Mouse (Mus musculus) small intestine, adult 2 months (tissue): ENCODE measurements around the gene Slc7a1. TPM values are rescaled to one million over a fixed set of nuclear protein-coding genes. Genes with fewer than 3 reads are reported as not detected.

Source experiments
- H3K27ac ChIP-seq: fragments of 200-500 bp; 2 replicates; pipeline ENCODE4 v1.5.1; 2012; ENCODE audit warnings: low read depth, low read length, control low read depth, inconsistent platforms; ENCODE audit not compliant: insufficient read depth
- H3K27me3 ChIP-seq: fragments of 200-500 bp; 2 replicates; pipeline ENCODE4 v1.6.1; 2012; ENCODE audit warnings: mild to moderate bottlenecking, moderate library complexity, low read length, inconsistent platforms; ENCODE audit not compliant: control insufficient read depth, insufficient read depth
- H3K36me3 ChIP-seq: fragments of 200-500 bp; 2 replicates; pipeline ENCODE4 v1.6.1; 2012; ENCODE audit warnings: mild to moderate bottlenecking, low read length, control low read depth, inconsistent platforms; ENCODE audit not compliant: control insufficient read depth, insufficient read depth
- H3K4me1 ChIP-seq: fragments of 200-500 bp; 2 replicates; pipeline ENCODE4 v1.6.1; 2012; ENCODE audit warnings: low read length, inconsistent platforms, mixed read lengths; ENCODE audit not compliant: control insufficient read depth, insufficient read depth, insufficient read length
- H3K4me3 ChIP-seq: fragments of 200-500 bp; 2 replicates; pipeline ENCODE4 v1.5.1; 2012; ENCODE audit warnings: low read depth, mild to moderate bottlenecking, control low read depth, inconsistent platforms, low read length, moderate library complexity
- CTCF ChIP-seq: fragments of 200-500 bp; IDR thresholded peaks from 2 replicates; pipeline ENCODE4 v1.5.1; 2012; ENCODE audit warnings: low read depth, mild to moderate bottlenecking, control low read depth, inconsistent platforms, low read length, moderate library complexity, mixed read lengths; ENCODE audit not compliant: insufficient replicate concordance, insufficient read length; ENCODE audit errors: extremely low read depth
- POLR2A ChIP-seq: fragments of 200-500 bp; IDR thresholded peaks from 2 replicates; pipeline ENCODE4 v1.6.1; 2012; ENCODE audit warnings: low read depth, mild to moderate bottlenecking, control low read depth, inconsistent platforms, low read length, moderate library complexity
- WGBS: fragments of 180-500 bp; shearing (Covaris S2); methylation state at CpG from one replicate; pipeline ENCODE4 v1.1.7; 2018; 5-methylcytosine and 5-hydroxymethylcytosine counted together
- polyA plus RNA-seq: library from polyadenylated mRNA; depleted of rRNA; stranded (reverse); fragments of >200 nt; gene quantifications from 2 replicates; pipeline ENCODE4 v1.2.3, GENCODE M21; 2012

The Slc7a1 gene
- polyA plus RNA-seq, 1 experiment, result 7.4 TPM

DNA sequence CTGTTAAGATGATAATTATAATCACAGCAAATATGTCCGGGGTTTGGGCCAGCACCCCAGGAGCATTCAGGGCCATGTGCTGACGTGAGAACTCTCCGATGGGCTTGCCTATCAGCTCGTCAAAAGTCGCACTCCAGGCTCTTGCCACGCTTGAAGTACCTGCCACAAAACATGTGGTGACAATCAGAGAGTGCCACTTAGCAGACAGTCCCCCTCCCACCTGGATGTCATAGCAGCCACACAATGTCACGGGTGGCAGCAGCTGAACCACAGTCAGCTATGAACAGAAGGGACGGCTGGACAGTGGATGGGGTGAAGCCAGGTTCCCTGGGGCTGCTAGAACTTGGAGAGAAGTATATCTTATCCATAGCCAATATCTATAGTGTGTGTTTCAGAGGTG is 51.6 kb downstream of the Slc7a1 start:
- Histone ChIP-seq H3K27ac (no peak overlapping the region), H3K27me3 (no peaks in the 10 kb centered on the region), H3K36me3 (peaks cover 46% of the 10 kb centered on the region), H3K4me1 (no peaks in the 10 kb centered on the region), H3K4me3 (no peak overlapping the region)
- 88% methylated on average over 8 of the region's 8 CpGs for WGBS
- no peak for TF ChIP-seq POLR2A
- no peak for TF ChIP-seq CTCF

DNA sequence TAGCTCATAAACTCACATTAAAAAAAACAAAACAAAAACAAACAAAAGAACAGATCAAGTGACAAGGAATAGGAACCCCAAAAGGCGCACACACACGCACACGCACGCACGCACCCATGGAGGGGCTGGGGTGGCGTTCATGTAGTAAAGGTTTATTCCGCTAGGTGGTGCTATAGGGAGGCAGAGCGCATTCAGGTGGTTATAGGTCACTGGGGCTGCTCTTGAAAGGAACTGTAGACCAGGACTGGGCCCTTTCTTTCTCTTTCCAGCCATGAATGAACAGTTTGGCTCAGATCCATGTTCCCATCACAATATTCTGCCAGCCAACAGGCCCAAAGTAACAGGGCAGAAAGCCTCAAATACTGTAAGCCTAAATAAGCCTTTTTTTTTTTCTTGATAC is 53.2 kb downstream of the Slc7a1 start:
- H3K4me1 ChIP-seq, result no peaks in the 10 kb centered on the region
- H3K36me3 ChIP-seq, result peaks cover 41% of the 10 kb centered on the region
- H3K4me3 ChIP-seq, result no peak overlapping the region
- TF ChIP-seq CTCF (peak; percentile 64; the same call in 1 of the 2 replicates), POLR2A (no peak)
- H3K27me3 ChIP-seq, result no peaks in the 10 kb centered on the region
- H3K27ac ChIP-seq, result no peak overlapping the region
- 87% methylated on average over 8 of the region's 8 CpGs for WGBS

DNA sequence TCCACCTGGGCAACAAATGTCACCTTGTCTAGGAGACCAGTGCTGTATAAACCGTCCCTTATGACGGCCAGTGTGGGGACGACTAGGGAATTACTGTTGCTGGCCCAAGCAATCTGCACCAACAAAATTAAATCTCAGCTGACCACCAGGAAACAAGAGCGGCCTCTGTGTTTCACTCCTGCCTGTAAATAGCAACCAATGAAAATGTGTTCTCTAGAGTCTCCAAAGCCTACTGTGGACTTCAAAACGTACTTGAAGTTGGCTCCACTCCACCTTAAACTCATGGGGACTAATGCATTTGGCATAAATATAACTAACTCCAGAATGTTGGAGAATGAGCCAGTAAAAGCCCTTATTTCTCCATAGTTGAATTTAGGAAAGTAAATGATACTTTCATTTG is 55.3 kb downstream of the Slc7a1 start:
- H3K4me1 ChIP-seq, result no peaks in the 10 kb centered on the region
- H3K4me3 ChIP-seq, result no peak overlapping the region
- H3K36me3 ChIP-seq, result peaks cover 44% of the 10 kb centered on the region
- TF ChIP-seq POLR2A (no peak), CTCF (no peak)
- no peaks in the 10 kb centered on the region for H3K27me3 ChIP-seq
- WGBS, result 82% methylated on average over 5 of the region's 5 CpGs
- H3K27ac ChIP-seq, result no peak overlapping the region

DNA sequence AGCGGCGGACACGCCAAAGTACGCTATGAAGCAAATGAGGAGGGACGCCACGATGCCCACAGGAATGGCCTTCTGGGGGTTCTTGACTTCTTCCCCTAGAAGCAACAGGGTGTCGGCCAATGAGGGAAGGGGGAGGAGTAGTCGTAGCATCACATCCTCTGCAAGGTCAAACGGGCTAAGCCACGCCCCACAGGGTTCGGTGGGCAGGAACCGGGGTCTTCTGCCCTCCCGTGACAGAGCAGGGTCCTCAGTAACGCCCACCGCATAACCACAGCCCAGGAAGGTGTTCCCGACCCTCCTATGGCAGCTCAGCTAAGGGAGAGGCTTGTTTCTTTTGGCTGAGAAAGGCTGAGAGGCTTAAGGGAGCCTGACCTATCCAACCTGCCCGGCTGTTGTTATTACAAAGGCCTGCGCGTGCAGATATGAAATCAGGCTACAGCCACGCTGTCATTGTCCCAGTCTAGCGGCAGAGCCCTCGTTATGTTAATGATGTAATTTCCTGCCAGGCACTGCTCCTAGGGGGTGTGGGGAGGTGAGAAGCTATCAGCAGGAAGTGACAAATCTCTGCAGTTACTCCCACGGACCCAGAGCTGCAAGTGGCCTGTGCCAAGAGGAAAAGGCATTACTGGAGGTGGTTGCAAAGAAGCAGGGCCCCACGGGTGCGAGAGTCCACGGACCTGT is 57.5 kb downstream of the Slc7a1 start:
- Histone ChIP-seq H3K4me1 (no peaks in the 10 kb centered on the region), H3K27ac (peak overlapping the region; percentile 31; the same call in 1 of the 2 replicates), H3K4me3 (peak overlapping the region; percentile 30), H3K27me3 (no peaks in the 10 kb centered on the region), H3K36me3 (peaks cover 46% of the 10 kb centered on the region)
- WGBS, result 53% methylated on average over 26 of the region's 26 CpGs
- TF ChIP-seq CTCF, result no peak
- no peak for TF ChIP-seq POLR2A

DNA sequence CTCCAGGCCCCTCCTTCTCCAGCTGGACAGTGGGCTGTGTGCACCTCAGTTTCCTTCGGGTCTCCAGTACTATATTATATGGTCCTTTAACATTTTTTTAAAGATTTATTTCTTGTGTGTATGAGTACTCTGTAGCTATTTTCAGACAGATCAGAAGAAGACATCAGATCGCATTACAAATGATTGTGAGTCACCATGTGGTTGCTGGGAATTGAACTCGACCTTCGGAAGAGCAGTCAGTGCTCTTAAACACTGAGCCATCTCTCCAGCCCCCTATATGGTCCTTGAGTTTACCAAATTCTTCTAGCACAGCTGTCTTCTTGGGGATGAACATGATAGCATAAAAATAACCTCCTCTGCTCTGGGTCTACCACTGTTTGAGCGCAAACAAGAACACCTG is 60.6 kb downstream of the Slc7a1 start:
- WGBS, result 86% methylated on average over 5 of the region's 5 CpGs
- no peaks in the 10 kb centered on the region for H3K27me3 ChIP-seq
- peaks cover 41% of the 10 kb centered on the region for H3K36me3 ChIP-seq
- H3K4me3 ChIP-seq, result no peak overlapping the region
- H3K27ac ChIP-seq, result no peak overlapping the region
- TF ChIP-seq CTCF (no peak), POLR2A (no peak)
- H3K4me1 ChIP-seq, result no peaks in the 10 kb centered on the region

DNA sequence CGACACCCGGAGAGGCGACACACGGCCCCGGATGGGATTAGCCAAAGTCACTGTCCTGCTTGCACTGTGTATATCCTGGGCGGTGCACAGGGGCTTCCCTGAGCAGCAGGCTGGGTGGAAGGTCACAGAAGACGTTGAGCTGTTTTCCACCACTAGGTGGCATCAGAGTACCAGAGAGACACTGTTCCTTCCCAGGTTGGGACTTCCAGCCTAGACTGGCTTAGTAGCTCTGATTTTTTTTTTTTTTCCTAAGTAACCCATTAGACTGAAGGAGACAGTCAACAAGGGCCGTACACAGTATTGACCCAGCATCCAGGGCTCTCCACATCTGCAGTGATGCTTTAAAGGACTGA is 67.1 kb downstream of the Slc7a1 start:
- no peak for TF ChIP-seq POLR2A
- TF ChIP-seq CTCF, result peak; percentile 75; the same call in 1 of the 2 replicates

DNA sequence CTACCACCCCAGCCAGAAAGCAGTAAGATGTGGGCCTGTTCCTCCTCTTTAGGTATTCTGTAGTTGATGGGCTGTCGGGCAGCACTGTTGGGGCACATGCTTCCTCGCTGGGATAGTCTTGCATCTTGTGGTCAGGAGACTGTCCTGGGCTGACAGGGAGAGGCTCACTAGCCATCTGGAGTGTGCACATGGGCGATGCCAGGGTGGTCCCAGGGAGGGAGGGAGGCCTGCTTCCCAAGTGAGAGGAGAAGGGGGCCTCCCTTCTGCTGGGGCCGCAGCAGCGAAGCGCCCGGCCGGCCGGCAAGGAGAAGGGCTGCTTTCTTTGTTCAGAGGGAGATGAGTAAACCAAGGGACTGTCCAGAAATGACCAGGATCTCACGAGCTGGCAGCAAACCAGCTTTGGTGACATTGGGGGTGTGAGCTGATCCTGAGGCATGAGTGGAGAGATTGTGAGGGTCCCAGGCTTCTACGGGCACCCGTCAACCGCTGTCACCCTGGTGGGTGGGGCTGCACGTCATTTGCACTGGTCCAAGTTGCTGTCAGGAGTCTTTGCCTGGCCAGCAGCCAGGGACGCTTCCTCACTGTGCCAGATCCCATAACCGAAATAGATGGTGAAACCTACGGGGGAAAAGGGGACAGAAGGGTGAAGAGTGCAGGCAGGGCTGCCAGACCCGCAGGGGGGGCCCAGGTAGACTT is 67.6 kb downstream of the Slc7a1 start:
- peaks cover 33% of the 10 kb centered on the region for H3K36me3 ChIP-seq
- H3K27me3 ChIP-seq, result no peaks in the 10 kb centered on the region
- H3K4me1 ChIP-seq, result no peaks in the 10 kb centered on the region; the same call in 1 of the 2 replicates
- no peak overlapping the region for H3K4me3 ChIP-seq
- H3K27ac ChIP-seq, result no peak overlapping the region
- 94% methylated on average over 18 of the region's 18 CpGs for WGBS
- TF ChIP-seq POLR2A (no peak), CTCF (no peak)

More for the DNA sequence above, 67.1 kb downstream of the Slc7a1 start:
- whole genome bisulfite sequencing, result 44% methylated on average over 8 of the region's 8 CpGs
- peaks cover 34% of the 10 kb centered on the region for H3K36me3 ChIP-seq
- H3K4me3 ChIP-seq, result no peak overlapping the region
- H3K27me3 ChIP-seq, result no peaks in the 10 kb centered on the region
- no peaks in the 10 kb centered on the region; the same call in 1 of the 2 replicates for H3K4me1 ChIP-seq
- H3K27ac ChIP-seq, result no peak overlapping the region
